Mouse (Mus musculus): ENCODE measurements at regions not wholly inside any gene's neighbourhood (a gene's known extent, or its start where the extent isn't known, plus 50 kb on each side); places are given as distances from the start of the nearest gene placed in this dataset.

DNA sequence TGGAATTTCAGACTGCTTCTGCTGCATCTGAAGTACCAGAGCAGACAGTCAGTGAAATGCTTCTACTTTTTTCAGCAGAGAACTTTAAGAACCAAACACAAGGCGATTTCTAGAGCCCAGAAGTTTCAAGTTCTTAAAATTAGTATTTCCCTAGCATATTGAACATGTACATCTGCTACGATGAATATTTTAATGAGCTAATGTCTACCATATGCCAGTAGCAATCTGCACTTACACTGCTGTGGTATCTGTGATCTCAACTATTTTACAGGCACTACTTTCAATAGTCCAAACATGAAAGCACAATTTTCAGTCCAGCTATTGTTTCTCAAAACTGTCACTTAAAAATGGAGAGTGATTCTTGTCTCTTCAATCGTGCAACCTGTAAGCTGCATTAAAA, 339.9 kb upstream of the Smc2 start:
- no peaks in the 10 kb centered on the region for H3K27me3 ChIP-seq
- no peaks in the 10 kb centered on the region for H3K9me3 ChIP-seq
- H3K27ac ChIP-seq: no peak overlapping the region
- H3K4me1 ChIP-seq: no peaks in the 10 kb centered on the region
- 73% methylated on average over 3 of the region's 3 CpGs for WGBS
- H3K4me3 ChIP-seq: no peak overlapping the region
- no peak for ATAC-seq (ENCODE audit: borderline replicate concordance, extremely low read depth, low FRiP score, low TSS enrichment)
- no peaks in the 10 kb centered on the region for H3K36me3 ChIP-seq
- H3K9ac ChIP-seq: no peak overlapping the region
- H3K4me2 ChIP-seq: no peak overlapping the region

- Histone ChIP-seq H3K9me3 (no peaks in the 10 kb centered on the region), H3K4me2 (no peak overlapping the region), H3K36me3 (no peaks in the 10 kb centered on the region), H3K9ac (no peak overlapping the region), H3K4me1 (no peaks in the 10 kb centered on the region), H3K27me3 (no peaks in the 10 kb centered on the region), H3K27ac (no peak overlapping the region), H3K4me3 (no peak overlapping the region)
- 45% methylated on average over 12 of the region's 12 CpGs for WGBS
- no peak for ATAC-seq (ENCODE audit: borderline replicate concordance, extremely low read depth, low FRiP score, low TSS enrichment)
These were observed 333.2 kb upstream of the Smc2 start for GRCm38 (mm10) chr4:52105887-52106286.

DNA sequence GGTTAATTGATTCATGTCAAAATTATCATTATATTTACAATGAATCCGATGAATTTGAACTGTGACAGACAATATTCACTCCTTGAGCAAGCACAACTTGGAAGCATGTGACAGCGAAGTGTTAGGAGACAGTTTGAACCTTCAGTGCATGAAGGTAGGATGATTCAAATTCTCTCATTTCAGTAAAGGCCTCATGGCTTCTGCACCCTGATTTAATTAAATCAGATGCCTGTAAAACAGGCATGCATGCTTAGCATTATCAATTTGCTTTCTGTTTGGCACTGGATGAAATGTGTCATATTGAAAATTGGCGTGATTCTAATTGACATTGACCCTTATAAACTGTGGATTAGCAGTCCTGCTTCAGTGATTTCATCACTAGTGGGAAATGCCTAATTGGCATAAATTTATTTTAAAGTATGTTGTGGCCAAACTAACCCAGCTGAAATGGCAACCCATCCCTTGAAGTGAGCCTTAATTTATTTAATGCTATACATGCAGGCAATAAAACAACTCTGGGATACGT, 321.2 kb upstream of the Smc2 start:
- Histone ChIP-seq H3K9me3 (no peaks in the 10 kb centered on the region), H3K4me3 (no peak overlapping the region), H3K36me3 (no peaks in the 10 kb centered on the region), H3K27me3 (no peaks in the 10 kb centered on the region), H3K4me1 (no peaks in the 10 kb centered on the region), H3K27ac (no peak overlapping the region), H3K9ac (no peak overlapping the region), H3K4me2 (no peak overlapping the region)
- ATAC-seq (ENCODE audit: borderline replicate concordance, extremely low read depth, low FRiP score, low TSS enrichment): no peak
- 69% methylated on average over 4 of the region's 4 CpGs for WGBS

DNA sequence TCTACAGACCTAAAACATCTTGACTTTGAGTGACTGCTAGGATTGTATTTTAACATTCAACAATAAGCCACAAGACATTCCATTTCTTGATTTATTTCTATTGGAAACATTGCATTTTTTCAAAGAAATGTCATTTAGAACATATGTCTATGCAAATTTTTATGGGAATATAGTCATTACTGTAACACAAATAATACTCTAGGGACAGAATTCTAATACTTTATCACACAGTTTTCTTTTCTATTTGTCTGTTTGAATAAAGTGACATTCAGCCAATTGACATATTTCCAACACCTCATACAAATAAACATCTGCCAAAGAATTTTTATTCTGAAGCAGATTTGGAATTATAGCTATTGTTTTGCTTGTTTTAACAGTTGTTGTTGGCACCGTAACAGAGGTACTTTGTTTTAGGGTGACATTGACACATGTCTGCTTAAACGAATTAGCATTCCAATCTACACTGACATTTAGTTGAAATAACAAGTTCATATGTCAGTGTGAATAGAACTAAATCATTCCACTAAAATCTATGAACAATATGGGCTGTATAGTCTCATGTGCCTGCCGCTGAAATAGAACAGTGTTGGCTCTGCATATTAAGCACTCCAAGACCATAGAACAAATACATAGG, 320.5 kb upstream of the Smc2 start:
- Histone ChIP-seq H3K27me3 (no peaks in the 10 kb centered on the region), H3K4me2 (no peak overlapping the region), H3K9ac (no peak overlapping the region), H3K9me3 (no peaks in the 10 kb centered on the region), H3K27ac (no peak overlapping the region), H3K36me3 (no peaks in the 10 kb centered on the region), H3K4me3 (no peak overlapping the region), H3K4me1 (no peaks in the 10 kb centered on the region)
- 47% methylated on average over 3 of the region's 3 CpGs for WGBS
- ATAC-seq (ENCODE audit: borderline replicate concordance, extremely low read depth, low FRiP score, low TSS enrichment): no peak

DNA sequence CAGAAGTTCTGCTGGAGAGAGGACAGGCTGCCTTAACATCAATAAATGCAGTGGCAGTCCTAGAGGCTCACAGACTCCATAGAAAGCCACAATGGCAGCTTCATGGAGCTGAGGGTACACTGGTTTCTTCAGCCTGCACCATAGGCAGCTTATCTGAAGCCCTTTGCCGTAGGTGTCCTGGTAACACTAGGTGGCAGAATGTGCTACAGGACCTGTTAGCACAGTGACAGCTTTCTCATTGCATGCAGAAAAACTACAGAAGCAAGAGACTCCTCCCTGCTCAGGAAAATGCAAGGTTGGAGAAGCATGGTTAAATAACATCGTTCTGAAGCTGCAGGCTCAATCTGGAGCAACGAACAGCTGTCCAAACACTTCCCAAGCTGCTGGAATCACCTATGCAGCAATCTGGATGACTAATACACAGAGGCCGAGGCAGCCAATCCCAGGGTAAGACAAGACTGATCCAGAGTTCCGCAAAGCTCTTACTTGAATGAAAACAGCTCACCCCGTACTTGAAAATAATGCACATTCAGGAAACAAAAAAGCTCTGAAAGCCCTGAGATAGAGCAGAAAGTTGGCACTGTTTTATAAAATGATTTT, 286.4 kb upstream of the Smc2 start:
- no peak overlapping the region for H3K4me2 ChIP-seq
- H3K9me3 ChIP-seq: no peaks in the 10 kb centered on the region
- no peak for ATAC-seq (ENCODE audit: borderline replicate concordance, extremely low read depth, low FRiP score, low TSS enrichment)
- no peaks in the 10 kb centered on the region for H3K36me3 ChIP-seq
- H3K4me3 ChIP-seq: no peak overlapping the region
- no peaks in the 10 kb centered on the region for H3K27me3 ChIP-seq
- H3K9ac ChIP-seq: no peak overlapping the region
- 60% methylated on average over 6 of the region's 6 CpGs for WGBS
- no peak overlapping the region for H3K27ac ChIP-seq
- no peaks in the 10 kb centered on the region for H3K4me1 ChIP-seq

- Histone ChIP-seq H3K36me3 (no peaks in the 10 kb centered on the region), H3K4me3 (no peak overlapping the region), H3K27me3 (no peaks in the 10 kb centered on the region), H3K27ac (no peak overlapping the region), H3K4me2 (no peak overlapping the region), H3K9me3 (no peaks in the 10 kb centered on the region), H3K9ac (no peak overlapping the region), H3K4me1 (no peaks in the 10 kb centered on the region)
- 90% methylated on average over 4 of the region's 4 CpGs for WGBS
- ATAC-seq (ENCODE audit: borderline replicate concordance, extremely low read depth, low FRiP score, low TSS enrichment): no peak
These were observed 262.8 kb upstream of the Smc2 start for GRCm38 (mm10) chr4:52176240-52176639.

DNA sequence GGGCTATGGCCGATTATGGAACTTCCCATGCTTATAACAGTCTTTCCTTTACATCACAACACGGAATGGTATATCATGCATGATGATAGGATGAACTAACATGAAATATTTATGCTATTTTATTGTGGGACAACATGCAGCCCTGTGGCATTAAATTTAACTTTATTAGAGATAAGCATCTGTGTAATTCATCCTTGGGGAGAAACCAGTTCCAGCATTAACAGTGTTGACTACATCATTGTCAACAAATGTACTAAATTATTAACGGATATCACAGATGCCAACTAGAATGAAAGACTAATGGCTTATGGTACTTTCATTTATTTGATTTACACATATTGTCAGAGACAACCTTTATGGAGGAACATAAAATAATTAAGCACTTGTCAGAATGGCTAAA, 241.3 kb upstream of the Smc2 start:
- Histone ChIP-seq H3K36me3 (no peaks in the 10 kb centered on the region), H3K9ac (no peak overlapping the region), H3K27me3 (no peaks in the 10 kb centered on the region), H3K4me1 (no peaks in the 10 kb centered on the region), H3K9me3 (no peaks in the 10 kb centered on the region), H3K4me2 (no peak overlapping the region), H3K4me3 (no peak overlapping the region), H3K27ac (no peak overlapping the region)
- no peak for ATAC-seq (ENCODE audit: borderline replicate concordance, extremely low read depth, low FRiP score, low TSS enrichment)
- 81% methylated on average over 3 of the region's 3 CpGs for WGBS

DNA sequence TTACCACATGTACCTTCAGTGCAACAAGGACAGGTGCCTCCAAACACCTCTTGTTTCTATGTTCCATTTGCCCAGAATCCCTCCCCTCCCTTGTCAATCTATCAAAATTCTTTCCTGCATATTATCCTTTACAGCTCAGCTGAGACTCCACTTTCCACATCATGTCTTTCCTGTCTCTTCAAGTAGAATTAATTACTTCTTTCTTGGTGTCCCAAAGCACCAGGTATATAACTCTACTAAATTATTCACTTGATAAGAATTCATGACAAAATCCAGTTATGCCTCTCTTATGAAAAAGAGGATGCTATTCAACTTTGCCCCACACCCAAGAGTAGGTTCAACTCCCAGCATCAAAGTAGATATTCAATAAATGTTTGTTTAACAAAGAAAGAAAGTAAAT, 228.4 kb upstream of the Smc2 start:
- no peaks in the 10 kb centered on the region for H3K36me3 ChIP-seq
- no peak overlapping the region for H3K9ac ChIP-seq
- H3K4me3 ChIP-seq: no peak overlapping the region
- no peak for ATAC-seq (ENCODE audit: borderline replicate concordance, extremely low read depth, low FRiP score, low TSS enrichment)
- H3K4me1 ChIP-seq: no peaks in the 10 kb centered on the region
- no peaks in the 10 kb centered on the region for H3K9me3 ChIP-seq
- no peak overlapping the region for H3K4me2 ChIP-seq
- H3K27ac ChIP-seq: no peak overlapping the region
- H3K27me3 ChIP-seq: no peaks in the 10 kb centered on the region

DNA sequence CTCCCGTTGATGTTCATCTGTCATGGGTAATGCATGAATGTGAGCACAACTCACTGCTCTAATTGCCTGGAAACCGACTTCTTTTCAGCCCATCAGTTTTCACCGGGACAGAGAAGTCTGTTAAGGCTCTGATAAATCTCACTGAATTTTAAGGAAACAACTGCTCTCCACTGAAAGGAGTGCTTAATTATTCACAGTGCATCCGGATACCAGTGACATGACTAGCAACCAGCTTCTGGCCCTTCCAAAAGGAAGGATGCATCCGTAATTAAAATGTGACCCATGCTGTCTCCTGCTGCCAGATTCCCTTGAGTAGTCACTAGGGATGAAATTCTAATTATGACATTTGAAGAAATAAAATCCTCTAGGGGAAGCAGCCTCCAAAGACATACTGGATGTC, 228.0 kb upstream of the Smc2 start:
- H3K27me3 ChIP-seq: no peaks in the 10 kb centered on the region
- H3K27ac ChIP-seq: no peak overlapping the region
- H3K9ac ChIP-seq: no peak overlapping the region
- no peak overlapping the region for H3K4me2 ChIP-seq
- WGBS: 52% methylated on average over 5 of the region's 5 CpGs
- no peak overlapping the region for H3K4me3 ChIP-seq
- ATAC-seq (ENCODE audit: borderline replicate concordance, extremely low read depth, low FRiP score, low TSS enrichment): no peak
- H3K9me3 ChIP-seq: no peaks in the 10 kb centered on the region
- H3K4me1 ChIP-seq: no peaks in the 10 kb centered on the region
- no peaks in the 10 kb centered on the region for H3K36me3 ChIP-seq

DNA sequence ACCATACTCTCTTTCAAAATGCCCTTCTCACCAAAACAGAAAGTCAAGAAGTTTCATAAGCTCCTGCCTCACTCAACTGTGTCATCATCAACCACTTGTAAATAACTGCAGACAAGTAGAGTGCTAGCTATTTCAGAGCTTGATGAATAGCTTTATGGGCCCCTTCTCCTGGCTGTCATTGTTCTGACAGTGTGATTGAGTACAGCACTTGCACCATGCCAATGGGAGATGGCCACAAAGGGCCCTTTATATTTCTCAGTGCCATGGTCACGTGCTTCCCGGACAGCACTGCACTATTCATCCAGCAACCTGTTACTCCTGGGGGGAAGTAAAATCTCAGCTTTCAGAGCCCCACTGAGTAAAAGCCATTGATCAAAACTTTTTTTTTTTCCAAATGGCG, 225.7 kb upstream of the Smc2 start:
- H3K4me1 ChIP-seq: no peaks in the 10 kb centered on the region
- ATAC-seq (ENCODE audit: borderline replicate concordance, extremely low read depth, low FRiP score, low TSS enrichment): no peak
- 64% methylated on average over 3 of the region's 3 CpGs for WGBS
- H3K9me3 ChIP-seq: no peaks in the 10 kb centered on the region
- no peak overlapping the region for H3K9ac ChIP-seq
- H3K27ac ChIP-seq: no peak overlapping the region
- H3K27me3 ChIP-seq: no peaks in the 10 kb centered on the region
- no peaks in the 10 kb centered on the region for H3K36me3 ChIP-seq
- H3K4me3 ChIP-seq: no peak overlapping the region
- no peak overlapping the region for H3K4me2 ChIP-seq

All from lung, embryonic 15.5 days (tissue).